Mouse (Mus musculus): ENCODE measurements at regions not wholly inside any gene's neighbourhood (a gene's known extent, or its start where the extent isn't known, plus 50 kb on each side); places are given as distances from the start of the nearest gene placed in this dataset.

DNA sequence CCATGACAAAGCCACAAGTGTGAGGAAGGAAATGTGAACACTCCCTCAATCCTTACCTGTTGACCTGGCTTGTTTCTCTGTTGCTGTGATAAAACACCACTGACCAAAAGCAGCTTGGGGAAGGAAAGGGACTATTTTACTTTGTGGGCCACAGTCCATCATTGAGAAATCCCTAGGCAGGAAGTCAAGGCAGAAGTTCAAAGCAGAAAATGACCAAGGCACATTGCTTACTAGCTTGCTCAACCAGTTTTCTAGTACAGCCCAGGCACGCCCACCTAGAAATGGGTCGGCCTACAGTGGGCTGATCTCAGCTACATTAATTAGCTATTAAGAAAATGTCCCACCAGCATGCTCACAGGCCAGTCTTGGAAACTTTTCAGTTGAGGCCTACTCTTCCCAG, 59.8 kb upstream of the Zmynd11 start:
- TF ChIP-seq CTCF (IDR thresholded peaks at IDR 0.05; ENCODE audit: low read depth) (no peak), EP300 (IDR thresholded peaks at IDR 0.05; ENCODE audit: low read depth) (no peak)
